ENCODE assay signal across 6 mouse cellular contexts in the genomic region with DNA sequence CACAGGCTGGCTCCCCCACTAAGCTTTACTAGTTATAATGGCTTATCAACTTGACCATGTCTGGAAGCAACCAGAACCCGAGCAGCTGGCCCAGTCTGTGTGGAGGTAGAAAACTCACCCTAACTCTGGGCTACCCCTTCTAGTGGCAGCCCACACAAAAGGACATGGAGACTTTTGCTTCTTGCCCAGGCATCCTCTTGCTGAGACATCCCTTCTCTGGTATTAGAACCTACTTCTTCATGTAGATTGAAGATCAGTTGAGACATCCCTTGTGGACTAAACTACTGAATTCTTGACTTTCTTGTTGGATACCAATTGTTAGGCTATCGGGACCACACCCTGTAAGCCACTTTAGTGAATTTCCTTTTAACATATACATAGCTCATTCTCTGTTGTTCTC. TPM values are rescaled to one million over a fixed set of nuclear protein-coding genes. Genes with fewer than 3 reads are reported as not detected.
"Had no signal": no experiment of that assay in that cellular context is flagged by ENCODE, and none has a peak within 500 bp of the region (broad histone marks: within the 10 kb centered on the region; RNA-seq: fewer than 3 reads in every experiment).

No protein-coding gene starts in this region.

- H3K4me3 ChIP-seq: limb, embryonic 13.5 days; myocyte; neural tube, embryonic 12.5 days had no signal

- H3K9me3 ChIP-seq: limb, embryonic 13.5 days; neural tube, embryonic 12.5 days had no signal

- H3K9ac ChIP-seq: limb, embryonic 13.5 days; lung, embryonic 14.5 days; neural tube, embryonic 12.5 days had no signal

- H3K27ac ChIP-seq: limb, embryonic 13.5 days; neural tube, embryonic 12.5 days had no signal

- H3K4me2 ChIP-seq: limb, embryonic 13.5 days; liver, embryonic 11.5 days; lung, embryonic 14.5 days; neural tube, embryonic 12.5 days had no signal

- H3K27me3 ChIP-seq: limb, embryonic 13.5 days; neural tube, embryonic 12.5 days had no signal

RNA-seq across cellular contexts. Expression of gene Myrf, which starts 42.3 kb away (rescaled TPM):
- polyA plus RNA-seq: inflammation-experienced regulatory T-cells, adult 6 months had no signal
